Mouse (Mus musculus) adipocyte (in vitro differentiated cells): ENCODE data around the gene Nr6a1.

Experiments used
- DNase-seq: peaks from one replicate; pipeline ENCODE4 v3.0.0-alpha.2; 2016; ENCODE audit warnings: low spot score

Gene Nr6a1

GRCm38 (mm10) chr2:38782731-38783130 is 144.8 kb downstream of the Nr6a1 start:
- no peak for DNase-seq

- peak; percentile 47 for DNase-seq
Observed at GRCm38 (mm10) chr2:38781945-38782720, 145.4 kb downstream of the Nr6a1 start.

- DNase-seq: no peak
Observed at GRCm38 (mm10) chr2:38779939-38780338, 147.5 kb downstream of the Nr6a1 start.

- no peak for DNase-seq
Observed at GRCm38 (mm10) chr2:38777326-38777725, 150.2 kb downstream of the Nr6a1 start.

GRCm38 (mm10) chr2:38774936-38775335 is 152.6 kb downstream of the Nr6a1 start:
- DNase-seq: no peak

- DNase-seq: peak; percentile 60
Observed at GRCm38 (mm10) chr2:38771478-38771797, 156.1 kb downstream of the Nr6a1 start.

- no peak for DNase-seq
Observed at GRCm38 (mm10) chr2:38770772-38771477, 156.6 kb downstream of the Nr6a1 start.

GRCm38 (mm10) chr2:38767177-38767931 is 160.1 kb downstream of the Nr6a1 start:
- no peak for DNase-seq

- no peak for DNase-seq
Observed at GRCm38 (mm10) chr2:38739847-38740246, 187.6 kb downstream of the Nr6a1 start.

GRCm38 (mm10) chr2:38739410-38739809 is 188.1 kb downstream of the Nr6a1 start:
- DNase-seq: peak; percentile 85

- DNase-seq: no peak
Observed at GRCm38 (mm10) chr2:38738601-38739301, 188.7 kb downstream of the Nr6a1 start.

- DNase-seq: no peak
Observed at GRCm38 (mm10) chr2:38735740-38736139, 191.7 kb downstream of the Nr6a1 start.

- DNase-seq: no peak
Observed at GRCm38 (mm10) chr2:38734721-38735120, 192.8 kb downstream of the Nr6a1 start.

GRCm38 (mm10) chr2:38730331-38730827 is 197.1 kb downstream of the Nr6a1 start:
- DNase-seq: no peak

- DNase-seq: no peak
Observed at GRCm38 (mm10) chr2:38725427-38725826, 202.1 kb downstream of the Nr6a1 start.

GRCm38 (mm10) chr2:38723378-38723777 is 204.1 kb downstream of the Nr6a1 start:
- no peak for DNase-seq

GRCm38 (mm10) chr2:38722076-38722475 is 205.4 kb downstream of the Nr6a1 start:
- no peak for DNase-seq

GRCm38 (mm10) chr2:38720661-38721060 is 206.8 kb downstream of the Nr6a1 start:
- no peak for DNase-seq

GRCm38 (mm10) chr2:38719354-38719753 is 208.1 kb downstream of the Nr6a1 start:
- DNase-seq: no peak

GRCm38 (mm10) chr2:38718676-38719075 is 208.8 kb downstream of the Nr6a1 start:
- no peak for DNase-seq

- DNase-seq: peak; percentile 68
Observed at GRCm38 (mm10) chr2:38717436-38717835, 210.1 kb downstream of the Nr6a1 start.

GRCm38 (mm10) chr2:38714324-38714723 is 213.2 kb downstream of the Nr6a1 start, which contains the start of gene Nr5a1:
TSS of gene Nr5a1 (minus strand) at chr2:38714542.
- DNase-seq: no peak
